Mouse (Mus musculus): ENCODE data around the gene Nadk.
A peak's percentile ranks its signal among the peaks of the same experiment; 100 is the strongest.
"Not testable (repeated sequence)": the region's sequence is repeated elsewhere in the genome, so short reads cannot be mapped to it uniquely, and the experiment has no call there.

Gene Nadk

GRCm38 (mm10) chr4:155570315-155570714, 8.1 kb downstream of the Nadk start:
- DNase-seq (ENCODE audit: low spot score), result not testable (repeated sequence)

GRCm38 (mm10) chr4:155571442-155571841, 9.3 kb downstream of the Nadk start:
- DNase-seq (ENCODE audit: low spot score), result no peak

- no peak for DNase-seq (ENCODE audit: low spot score)
These were observed 11.0 kb downstream of the Nadk start for GRCm38 (mm10) chr4:155573155-155573554.

GRCm38 (mm10) chr4:155573876-155574275, 11.7 kb downstream of the Nadk start:
- DNase-seq (ENCODE audit: low spot score), result no peak

- no peak for DNase-seq (ENCODE audit: low spot score)
These were observed 12.8 kb downstream of the Nadk start for GRCm38 (mm10) chr4:155574931-155575330.

- DNase-seq (ENCODE audit: low spot score), result no peak
These were observed 13.3 kb downstream of the Nadk start for GRCm38 (mm10) chr4:155575521-155575920.

- DNase-seq (ENCODE audit: low spot score), result no peak
These were observed 15.0 kb downstream of the Nadk start for GRCm38 (mm10) chr4:155577132-155577531.

- no peak for DNase-seq (ENCODE audit: low spot score)
These were observed 15.6 kb downstream of the Nadk start for GRCm38 (mm10) chr4:155577741-155578140.

- peak; percentile 58 for DNase-seq (ENCODE audit: low spot score)
These were observed 16.4 kb downstream of the Nadk start for GRCm38 (mm10) chr4:155578336-155579125.

GRCm38 (mm10) chr4:155580420-155580819, 18.2 kb downstream of the Nadk start:
- peak; percentile 51 for DNase-seq (ENCODE audit: low spot score)

- no peak for DNase-seq (ENCODE audit: low spot score)
These were observed 20.2 kb downstream of the Nadk start for GRCm38 (mm10) chr4:155582279-155582905.

- DNase-seq (ENCODE audit: low spot score), result no peak
These were observed 27.2 kb downstream of the Nadk start for GRCm38 (mm10) chr4:155589356-155589755.

- DNase-seq (ENCODE audit: low spot score), result no peak
These were observed 29.0 kb downstream of the Nadk start for GRCm38 (mm10) chr4:155591012-155591719.

GRCm38 (mm10) chr4:155593780-155594179, 31.6 kb downstream of the Nadk start:
- DNase-seq (ENCODE audit: low spot score), result no peak

- no peak for DNase-seq (ENCODE audit: low spot score)
These were observed 33.6 kb downstream of the Nadk start for GRCm38 (mm10) chr4:155595777-155596176.

GRCm38 (mm10) chr4:155596606-155597005, 34.4 kb downstream of the Nadk start:
- DNase-seq (ENCODE audit: low spot score), result no peak

- DNase-seq (ENCODE audit: low spot score), result no peak
These were observed 36.4 kb downstream of the Nadk start for GRCm38 (mm10) chr4:155598536-155598935.

GRCm38 (mm10) chr4:155599901-155600825, 38.0 kb downstream of the Nadk start:
- DNase-seq (ENCODE audit: low spot score), result no peak

GRCm38 (mm10) chr4:155601091-155601996, 39.2 kb downstream of the Nadk start, which contains the start of gene Slc35e2:
TSS of gene Slc35e2 (plus strand) at chr4:155601416.
- peak; percentile 85 for DNase-seq (ENCODE audit: low spot score)

- no peak for DNase-seq (ENCODE audit: low spot score)
These were observed 39.8 kb downstream of the Nadk start for GRCm38 (mm10) chr4:155601997-155602456.
